Mouse (Mus musculus): Measurements from ENCODE around the gene Phospho1.

The Phospho1 gene

GRCm38 (mm10) chr11:95824071-95824876, at the start of gene Phospho1:
Gene Phospho1, plus strand, starts transcription at chr11:95824499.
- peak; percentile 93 to 96 for DNase-seq

GRCm38 (mm10) chr11:95777323-95778297, 46.7 kb upstream of the Phospho1 start:
- DNase-seq = no peak

- DNase-seq = peak in 1 of 2 experiments; percentile 35
Measured at GRCm38 (mm10) chr11:95778831-95779251, 45.5 kb upstream of the Phospho1 start.

GRCm38 (mm10) chr11:95779366-95779765, 44.9 kb upstream of the Phospho1 start:
- DNase-seq = no peak

- no peak for DNase-seq
Measured at GRCm38 (mm10) chr11:95780480-95780879, 43.8 kb upstream of the Phospho1 start.

- DNase-seq = no peak
Measured at GRCm38 (mm10) chr11:95781557-95781956, 42.7 kb upstream of the Phospho1 start.

- DNase-seq = no peak
Measured at GRCm38 (mm10) chr11:95783457-95783856, 40.8 kb upstream of the Phospho1 start.

GRCm38 (mm10) chr11:95783958-95784357, 40.3 kb upstream of the Phospho1 start:
- no peak for DNase-seq

GRCm38 (mm10) chr11:95785675-95786074, 38.6 kb upstream of the Phospho1 start:
- DNase-seq = peak in 1 of 2 experiments; percentile 27

GRCm38 (mm10) chr11:95786511-95786910, 37.8 kb upstream of the Phospho1 start:
- DNase-seq = no peak

GRCm38 (mm10) chr11:95789451-95789891, 34.8 kb upstream of the Phospho1 start:
- DNase-seq = no peak

- no peak for DNase-seq
Measured at GRCm38 (mm10) chr11:95791787-95792186, 32.5 kb upstream of the Phospho1 start.

GRCm38 (mm10) chr11:95792950-95793509, 31.3 kb upstream of the Phospho1 start:
- no peak for DNase-seq

- DNase-seq = no peak
Measured at GRCm38 (mm10) chr11:95794201-95794600, 30.1 kb upstream of the Phospho1 start.

GRCm38 (mm10) chr11:95795582-95795981, 28.7 kb upstream of the Phospho1 start:
- no peak for DNase-seq

GRCm38 (mm10) chr11:95805010-95805409, 19.3 kb upstream of the Phospho1 start:
- no peak for DNase-seq

- peak in 1 of 2 experiments; percentile 24 for DNase-seq
Measured at GRCm38 (mm10) chr11:95805527-95805926, 18.8 kb upstream of the Phospho1 start.

- DNase-seq = no peak
Measured at GRCm38 (mm10) chr11:95807884-95808283, 16.4 kb upstream of the Phospho1 start.

- no peak for DNase-seq
Measured at GRCm38 (mm10) chr11:95808448-95809011, 15.8 kb upstream of the Phospho1 start.

GRCm38 (mm10) chr11:95809603-95810002, 14.7 kb upstream of the Phospho1 start:
- DNase-seq = no peak

- DNase-seq = no peak
Measured at GRCm38 (mm10) chr11:95810828-95811227, 13.5 kb upstream of the Phospho1 start.

- DNase-seq = no peak
Measured at GRCm38 (mm10) chr11:95811741-95812140, 12.6 kb upstream of the Phospho1 start.

GRCm38 (mm10) chr11:95812224-95812623, 12.1 kb upstream of the Phospho1 start:
- no peak for DNase-seq
